Mouse (Mus musculus) embryo, embryonic 11 days (tissue): ENCODE measurements at regions not wholly inside any gene's neighbourhood (a gene's known extent, or its start where the extent isn't known, plus 50 kb on each side); places are given as distances from the start of the nearest gene placed in this dataset.

Source experiments
- DNase-seq: peaks from one replicate; pipeline ENCODE4 v3.0.0-alpha.2; 2015

DNA sequence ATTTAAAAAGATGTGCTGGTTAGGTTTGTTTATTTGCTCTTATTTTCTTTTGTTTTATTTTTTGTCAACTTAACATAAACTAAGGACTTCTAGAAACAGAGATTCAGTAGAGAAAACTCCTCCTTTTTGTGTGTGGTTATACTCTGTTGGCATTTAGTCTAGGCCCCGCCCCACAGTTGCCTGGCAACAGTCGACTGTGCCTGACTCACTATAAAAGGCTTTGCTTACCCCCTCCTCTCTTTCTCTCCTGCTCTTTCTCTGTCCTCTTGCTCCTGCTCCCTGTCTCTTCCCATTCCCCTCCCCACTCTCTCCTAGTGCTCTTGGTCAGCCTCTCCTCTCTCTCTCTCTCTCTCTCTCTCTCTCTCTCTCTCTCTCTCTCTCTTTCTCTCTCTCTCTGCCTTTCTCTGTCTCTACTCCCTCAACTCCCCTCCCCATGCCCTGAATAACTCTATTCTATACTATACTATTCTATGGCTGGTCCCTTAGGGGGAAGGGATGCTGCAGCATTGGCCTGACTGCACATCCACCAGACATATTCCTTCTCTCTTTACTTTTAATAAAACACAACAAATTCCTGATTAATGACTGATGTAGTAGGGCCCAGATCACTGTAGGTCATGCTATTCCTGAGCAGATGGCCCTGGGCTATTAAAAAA lies 76.6 kb upstream of the Fscb start:
- DNase-seq: peak; percentile 51

DNA sequence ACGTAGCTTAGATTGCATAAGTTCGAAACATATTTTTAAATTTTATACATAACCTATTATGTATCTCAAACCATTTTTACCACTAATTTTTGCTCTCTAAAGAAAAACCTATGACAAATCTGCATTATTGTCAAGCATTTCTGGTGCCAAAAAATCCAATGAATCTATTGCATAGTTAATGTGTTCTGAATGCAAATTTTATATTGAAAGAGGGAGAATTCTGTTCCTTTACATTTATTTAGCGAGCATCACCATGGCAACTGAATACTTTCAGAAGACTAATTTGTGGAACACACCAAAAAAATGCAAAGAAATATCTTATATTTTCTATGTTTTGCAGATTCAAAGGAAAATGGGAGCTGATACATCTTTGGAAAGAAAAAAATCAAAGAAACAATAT lies 66.6 kb upstream of the Fscb start:
- no peak for DNase-seq
